Mouse (Mus musculus) lung, adult 10 weeks (tissue): Measurements from ENCODE around the gene Zcchc8. TPM values are rescaled to one million over a fixed set of nuclear protein-coding genes. Genes with fewer than 3 reads are reported as not detected.

Source experiments
- polyA plus RNA-seq: library from polyadenylated mRNA; stranded (reverse); fragments of 350-450 nt; fragmentation: Illumina TruSeq; extraction: RNeasy Lipid Tissue Mini Kit (QIAGEN cat#74804); gene quantifications from one replicate; pipeline ENCODE4 v1.2.3, GENCODE M21; 2014; ENCODE audit warnings: low read depth, low replicate concordance; ENCODE audit not compliant: insufficient read depth

Zcchc8 gene
- polyA plus RNA-seq: 23.2 TPM

GRCm38 (mm10) chr5:123720328-123721311 is at the start of gene Zcchc8:
Gene Zcchc8 (minus strand): TSS chr5:123721100.

GRCm38 (mm10) chr5:123749065-123750064 is 28.5 kb upstream of the Zcchc8 start, which contains the start of the genes Rsrc2 and Kntc1:
Gene Rsrc2 (minus strand): TSS chr5:123749414.
Gene Kntc1 (plus strand): TSS chr5:123749716.

GRCm38 (mm10) chr5:123684221-123685144 is 36.4 kb downstream of the Zcchc8 start, which contains the start of gene Clip1:
Gene Clip1 (minus strand): TSS chr5:123684618.

Other genes starting within 250 kb of the Zcchc8 start
- 1.2 TPM for gene Lrrc43, start 231.8 kb downstream of the Zcchc8 start, polyA plus RNA-seq
- not detected for gene Il31, start 231.6 kb downstream of the Zcchc8 start, polyA plus RNA-seq
- 1.9 TPM for gene B3gnt4, start 210.6 kb downstream of the Zcchc8 start, polyA plus RNA-seq
- gene Diablo, start 196.9 kb downstream of the Zcchc8 start, polyA plus RNA-seq: 46.3 TPM
- 1.8 TPM for gene Gm49027, start 195.6 kb downstream of the Zcchc8 start, polyA plus RNA-seq
- gene Vps33a, start 148.1 kb downstream of the Zcchc8 start, polyA plus RNA-seq: 12.2 TPM
- gene Clip1, start 36.5 kb downstream of the Zcchc8 start, polyA plus RNA-seq: 45.8 TPM
- 55.2 TPM for gene Rsrc2, start 28.3 kb upstream of the Zcchc8 start, polyA plus RNA-seq
- gene Kntc1, start 28.6 kb upstream of the Zcchc8 start, polyA plus RNA-seq: 0.74 TPM
- gene Hcar2, start 144.4 kb upstream of the Zcchc8 start, polyA plus RNA-seq: 3.6 TPM
- 1.1 TPM for gene Hcar1, start 158.9 kb upstream of the Zcchc8 start, polyA plus RNA-seq
- gene Denr, start 186.1 kb upstream of the Zcchc8 start, polyA plus RNA-seq: 37.4 TPM
- not detected for gene Gm43518, start 206.3 kb upstream of the Zcchc8 start, polyA plus RNA-seq
- gene Ccdc62, start 209.6 kb upstream of the Zcchc8 start, polyA plus RNA-seq: 1.8 TPM